Mouse (Mus musculus): ENCODE data around the gene Idi2.
"Not testable (repeated sequence)": the region's sequence is repeated elsewhere in the genome, so short reads cannot be mapped to it uniquely, and the experiment has no call there.

GRCm38 (mm10) chr13:8956873-8957272 lies 4.2 kb downstream of the Idi2 start:
- not testable (repeated sequence) for TF ChIP-seq POLR2A (IDR thresholded peaks at IDR 0.05; ENCODE audit: borderline replicate concordance, low read depth, low read length); CTCF (IDR thresholded peaks at IDR 0.05; ENCODE audit: low read depth, low read length)
